Mouse (Mus musculus) thymus, postnatal 4 days (tissue): ENCODE results near the gene Phactr2.

ENCODE experiments used
- DNase-seq: peaks from one replicate; pipeline ENCODE4 v3.0.0; 2021

Gene Phactr2

GRCm38 (mm10) chr10:13270270-13270669 lies 203.9 kb downstream of the Phactr2 start:
- no peak for DNase-seq

- no peak for DNase-seq
Measured at GRCm38 (mm10) chr10:13259251-13259650, 215.0 kb downstream of the Phactr2 start.

GRCm38 (mm10) chr10:13256196-13256595 lies 218.0 kb downstream of the Phactr2 start:
- no peak for DNase-seq

- no peak for DNase-seq
Measured at GRCm38 (mm10) chr10:13250280-13250679, 223.9 kb downstream of the Phactr2 start.

DNA sequence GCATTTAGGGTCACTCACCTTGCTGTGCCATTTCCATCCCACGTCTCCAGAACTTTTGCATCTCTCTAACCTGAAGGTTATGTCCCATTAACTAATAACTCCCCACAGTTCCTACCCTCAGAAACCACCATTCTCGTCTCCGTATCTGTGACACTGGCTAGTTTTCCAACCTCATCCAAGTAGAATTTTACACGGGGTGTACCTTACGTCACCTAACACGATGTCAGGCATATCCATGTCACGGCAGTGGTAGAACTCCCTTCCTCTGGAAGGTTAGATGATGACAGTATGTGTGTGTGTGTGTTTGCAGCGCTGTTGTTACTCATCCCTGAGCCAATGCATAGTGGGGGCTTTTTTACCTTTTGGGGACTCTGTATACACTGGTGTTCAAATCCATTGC lies 225.1 kb downstream of the Phactr2 start:
- no peak for DNase-seq

GRCm38 (mm10) chr10:13245714-13246113 lies 228.5 kb downstream of the Phactr2 start:
- DNase-seq, result no peak

GRCm38 (mm10) chr10:13244192-13244591 lies 230.0 kb downstream of the Phactr2 start:
- DNase-seq, result no peak

DNA sequence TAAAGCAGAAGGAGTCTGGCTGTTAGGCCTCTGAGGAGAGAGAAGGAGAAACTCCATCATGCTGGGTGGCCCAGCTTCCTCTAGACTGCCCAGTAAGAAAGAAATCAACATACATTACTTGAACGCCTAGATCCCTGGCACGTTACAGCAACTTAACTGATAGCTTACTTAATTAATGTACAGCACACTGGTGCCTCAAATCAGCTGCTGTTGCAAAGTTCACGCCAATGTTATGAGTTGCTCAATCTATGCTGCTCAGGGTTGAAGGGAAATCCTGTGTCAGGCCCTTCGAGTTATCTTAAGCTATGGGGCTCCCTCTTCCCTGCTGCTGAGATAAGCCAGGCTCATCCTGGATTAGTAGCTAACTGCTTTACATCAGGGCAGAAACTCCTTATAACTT lies 233.8 kb downstream of the Phactr2 start:
- no peak for DNase-seq

GRCm38 (mm10) chr10:13238188-13238587 lies 236.0 kb downstream of the Phactr2 start:
- DNase-seq, result no peak

DNA sequence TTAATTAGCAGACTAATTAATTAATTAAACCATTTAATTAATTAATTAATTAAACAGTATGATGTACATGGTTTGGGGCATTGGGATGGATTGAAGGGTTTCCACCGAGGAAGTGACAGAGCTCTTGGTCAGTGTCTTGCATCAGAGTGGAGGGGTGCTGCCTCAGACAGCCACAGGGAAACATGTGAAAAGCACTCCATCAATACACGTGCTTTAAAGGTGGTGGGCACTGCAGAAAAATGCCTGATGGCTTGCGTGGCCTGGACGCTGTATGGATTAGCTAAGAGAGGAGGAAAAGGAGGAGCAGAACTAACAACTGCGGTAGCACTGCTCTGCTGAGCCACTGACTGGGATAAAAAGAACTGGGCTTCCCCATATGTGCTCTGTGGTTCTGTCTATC lies 237.3 kb downstream of the Phactr2 start:
- DNase-seq, result no peak

- no peak for DNase-seq
Measured at GRCm38 (mm10) chr10:13234503-13234902, 239.7 kb downstream of the Phactr2 start.

- no peak for DNase-seq
Measured at GRCm38 (mm10) chr10:13233941-13234340, 240.3 kb downstream of the Phactr2 start.

DNA sequence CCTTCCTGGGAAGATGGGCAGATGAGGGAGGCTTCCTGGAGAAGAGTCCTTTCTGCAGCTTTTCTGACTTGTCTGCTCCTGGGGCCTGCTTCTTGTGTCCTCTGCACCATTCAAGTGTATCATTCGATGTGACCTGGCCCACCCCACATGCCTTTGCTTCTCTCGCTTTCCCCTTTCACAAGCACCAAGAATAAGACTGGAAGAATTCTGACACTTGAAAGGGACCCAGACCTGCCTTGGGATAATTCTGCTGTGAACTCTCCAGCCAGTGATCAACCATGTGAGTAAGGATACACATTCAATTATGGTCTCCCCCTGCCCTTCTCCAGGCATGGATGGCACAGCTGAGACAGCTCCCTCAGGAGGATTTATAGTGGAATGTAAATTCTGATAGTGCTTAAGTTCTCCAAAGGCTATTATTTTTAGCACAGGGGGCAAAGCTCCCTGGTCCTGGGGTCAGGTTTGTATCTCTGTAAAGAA lies 241.0 kb downstream of the Phactr2 start:
- no peak for DNase-seq

GRCm38 (mm10) chr10:13232443-13233142 lies 241.6 kb downstream of the Phactr2 start:
- no peak for DNase-seq

DNA sequence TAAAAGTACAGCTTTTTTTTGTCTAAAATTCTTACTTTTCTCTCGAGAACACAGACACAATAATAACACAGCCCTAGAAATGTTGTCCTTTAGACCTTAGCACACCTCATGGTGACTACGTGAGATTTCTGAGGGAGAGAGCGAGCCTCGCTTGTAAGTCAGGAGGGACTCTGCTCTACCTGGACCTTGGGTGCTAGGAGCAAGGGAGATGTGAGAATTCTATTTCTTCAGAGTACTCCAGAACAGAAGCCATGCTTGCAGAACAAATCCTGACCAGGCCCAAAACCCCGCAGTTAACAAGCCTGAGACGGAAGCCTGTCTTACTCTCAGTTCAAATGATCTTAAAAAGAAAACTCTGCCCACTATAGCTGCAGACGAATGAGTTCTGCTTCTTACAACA lies 243.5 kb downstream of the Phactr2 start:
- no peak for DNase-seq

DNA sequence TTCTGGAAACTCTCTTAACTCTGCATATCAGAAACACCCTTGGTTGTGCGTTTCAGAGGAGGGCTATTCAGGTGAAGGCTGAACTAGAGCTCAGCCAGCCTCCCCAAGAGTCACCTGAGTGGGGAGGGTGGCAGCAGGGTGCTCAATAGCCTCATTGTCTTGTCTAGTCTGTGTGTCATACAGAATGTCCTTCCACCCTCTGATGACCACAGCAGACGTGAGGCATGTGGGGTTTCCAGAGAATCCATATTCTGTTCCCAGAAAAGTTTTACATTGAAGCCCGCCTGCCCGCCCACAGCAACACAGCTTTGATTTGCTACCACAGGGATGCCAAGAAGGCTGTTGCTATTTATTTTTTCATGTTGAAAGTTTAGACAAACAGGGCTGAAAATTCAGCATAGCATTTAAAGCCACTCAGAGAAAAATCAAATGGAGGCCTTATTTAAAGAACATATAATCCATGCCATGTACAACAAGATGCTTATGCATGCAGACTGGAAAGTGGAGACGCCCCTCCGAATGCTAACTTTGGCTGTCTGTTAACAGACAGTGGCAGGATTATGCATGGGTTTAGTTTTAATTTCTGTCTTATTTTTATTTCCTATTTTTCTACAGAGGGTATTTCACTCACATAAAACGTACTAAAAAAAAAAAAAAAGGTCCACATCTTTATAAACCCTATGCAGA lies 248.7 kb downstream of the Phactr2 start:
- DNase-seq, result no peak

- DNase-seq, result no peak
Measured at GRCm38 (mm10) chr10:13222135-13222534, 252.1 kb downstream of the Phactr2 start.

GRCm38 (mm10) chr10:13220061-13220460 lies 254.2 kb downstream of the Phactr2 start:
- no peak for DNase-seq

DNA sequence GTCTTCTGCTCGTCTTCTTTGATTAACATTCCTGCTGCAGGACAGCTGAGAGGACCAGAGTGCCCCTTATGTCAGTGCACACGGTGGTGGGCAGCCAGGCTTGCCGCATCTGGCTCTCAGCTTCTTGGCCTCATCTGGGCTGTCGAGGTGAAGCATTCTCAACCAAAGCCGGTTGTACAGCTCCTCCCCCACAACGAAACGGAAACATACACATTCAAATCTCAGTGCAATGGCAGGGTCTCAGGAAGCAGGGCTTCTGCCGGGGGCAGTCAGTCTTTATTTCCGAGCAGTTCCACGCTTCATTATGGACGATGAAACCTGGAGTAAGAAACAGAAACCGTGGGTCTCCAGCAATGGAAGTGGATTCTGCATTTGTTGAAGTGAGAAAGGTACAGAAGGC lies 260.3 kb downstream of the Phactr2 start:
- DNase-seq, result no peak

- DNase-seq, result no peak
Measured at GRCm38 (mm10) chr10:13212829-13213228, 261.4 kb downstream of the Phactr2 start.

GRCm38 (mm10) chr10:13212326-13212725 lies 261.9 kb downstream of the Phactr2 start:
- no peak for DNase-seq

- DNase-seq, result no peak
Measured at GRCm38 (mm10) chr10:13209930-13210637, 264.1 kb downstream of the Phactr2 start.

GRCm38 (mm10) chr10:13209506-13209905 lies 264.7 kb downstream of the Phactr2 start:
- no peak for DNase-seq

DNA sequence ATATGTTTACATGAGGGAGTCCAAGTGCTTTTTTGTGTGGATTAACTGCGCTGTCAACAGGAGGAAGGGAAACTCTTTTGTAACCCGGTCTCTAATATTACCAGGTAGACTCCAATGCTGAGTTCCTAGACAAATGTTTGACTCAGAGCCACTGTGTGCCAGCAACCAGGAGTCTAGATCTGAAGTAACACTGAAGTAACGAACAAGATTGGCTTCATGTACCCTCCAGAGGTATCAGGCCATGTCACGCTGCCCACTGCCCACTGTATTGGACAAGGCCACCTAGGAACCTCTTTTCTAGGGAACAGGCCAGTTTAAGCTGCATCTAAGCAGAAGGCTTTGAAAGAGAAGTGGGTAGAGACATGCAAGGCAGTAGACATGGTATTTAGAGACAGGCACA lies 265.2 kb downstream of the Phactr2 start:
- DNase-seq, result no peak
